19 mouse cellular contexts compared by ENCODE assay signal in the genomic region with DNA sequence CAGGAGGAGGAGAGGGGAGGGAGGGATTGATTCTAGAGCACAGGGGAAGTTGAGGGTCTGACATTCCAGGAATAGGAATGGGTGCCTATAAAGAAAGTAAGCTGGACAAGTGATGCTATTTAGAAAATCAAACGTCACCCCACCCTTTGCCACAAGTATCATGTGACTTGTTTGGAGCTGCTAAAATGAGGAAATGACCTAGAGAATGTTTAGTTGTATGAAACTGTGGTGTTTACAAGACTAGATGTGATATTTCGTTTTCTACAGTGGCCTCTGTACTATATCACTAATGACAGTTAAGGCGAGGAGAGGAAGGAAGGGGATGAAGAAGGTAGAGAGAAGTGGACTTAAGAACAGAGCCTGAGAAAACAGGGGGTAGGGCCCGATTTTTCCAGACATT. TPM values are rescaled to one million over a fixed set of nuclear protein-coding genes. Genes with fewer than 3 reads are reported as not detected.
DNase-seq lines count a peak whose midpoint lies in the region; ATAC-seq and TF ChIP-seq lines count a peak whose summit lies in the region.
"Had no signal": no experiment of that assay in that cellular context is flagged by ENCODE, and none has a peak within 500 bp of the region (broad histone marks: within the 10 kb centered on the region; RNA-seq: fewer than 3 reads in every experiment).

No protein-coding gene starts in this region.

- H3K79me2 ChIP-seq in macrophage (ENCODE audit: inconsistent target) = no peaks in the 10 kb centered on the region

- no peaks in the 10 kb centered on the region for H3K27me3 ChIP-seq in hindbrain, postnatal 0 days (ENCODE audit: insufficient read depth, low read length)
- H3K27me3 ChIP-seq in hindbrain, embryonic 16.5 days (replicated peaks; ENCODE audit: control insufficient read depth, insufficient read depth, low read length) = no peaks in the 10 kb centered on the region
- no peaks in the 10 kb centered on the region for H3K27me3 ChIP-seq in embryonic facial prominence, embryonic 14.5 days (replicated peaks; ENCODE audit: control insufficient read depth, insufficient read depth, low read length)
- no peaks in the 10 kb centered on the region for H3K27me3 ChIP-seq in kidney, embryonic 16.5 days (ENCODE audit: insufficient read depth, low read length)
- H3K27me3 ChIP-seq: neural tube, embryonic 13.5 days had no signal

- no peak for ATAC-seq in hindbrain, postnatal 0 days
- ATAC-seq in hindbrain, embryonic 16.5 days = no peak
- ATAC-seq in embryonic facial prominence, embryonic 14.5 days (ENCODE audit: low read depth) = no peak
- ATAC-seq in kidney, embryonic 16.5 days (ENCODE audit: low FRiP score, low TSS enrichment) = no peak

- DNase-seq in hindbrain, postnatal 0 days (ENCODE audit: low spot score) = no peak
- DNase-seq in B cell, adult 2 months = peak; percentile 44 to 50
- DNase-seq in embryonic facial prominence, embryonic 14.5 days (ENCODE audit: low spot score) = no peak
- no peak for DNase-seq in yolk sac, embryonic 10.5 days (ENCODE audit: low spot score)
- DNase-seq in gastrocnemius, postnatal 14 days = no peak
- DNase-seq: adrenal gland, adult 8-10 months; cerebellum, postnatal 36 days; heart, adult 2 months; heart, postnatal 36 days; kidney, adult 8-10 months; right cerebral cortex, adult 18-20 months had no signal

- WGBS in hindbrain, postnatal 0 days = 81% methylated on average over 4 of the region's 4 CpGs
- WGBS in hindbrain, embryonic 16.5 days = 77% methylated on average over 4 of the region's 4 CpGs
- WGBS in embryonic facial prominence, embryonic 14.5 days = 67% methylated on average over 4 of the region's 4 CpGs
- 3% methylated on average over 4 of the region's 4 CpGs for WGBS in macrophage (ENCODE audit: missing documents)
- WGBS in kidney, embryonic 16.5 days = 55% methylated on average over 4 of the region's 4 CpGs

- no peak overlapping the region for H3K4me2 ChIP-seq in hindbrain, postnatal 0 days (ENCODE audit: low read depth, low read length)
- H3K4me2 ChIP-seq in hindbrain, embryonic 16.5 days (ENCODE audit: low read length) = no peak overlapping the region
- no peak overlapping the region for H3K4me2 ChIP-seq in embryonic facial prominence, embryonic 14.5 days (ENCODE audit: low read depth, low read length)
- no peak overlapping the region for H3K4me2 ChIP-seq in kidney, embryonic 16.5 days (replicated peaks; ENCODE audit: low read depth, low read length)

- peak overlapping the region; percentile 73; the same call in 1 of the 2 replicates for H3K27ac ChIP-seq in hindbrain, postnatal 0 days
- H3K27ac ChIP-seq in hindbrain, embryonic 16.5 days (ENCODE audit: low read depth, low read length) = no peak overlapping the region
- H3K27ac ChIP-seq in embryonic facial prominence, embryonic 14.5 days (replicated peaks; ENCODE audit: low read depth, low read length) = peak overlapping the region; percentile 91
- H3K27ac ChIP-seq in macrophage = peak overlapping the region; percentile 82
- no peak overlapping the region for H3K27ac ChIP-seq in kidney, embryonic 16.5 days (ENCODE audit: low read length)

- no peaks in the 10 kb centered on the region for H3K9me3 ChIP-seq in hindbrain, postnatal 0 days (ENCODE audit: low read length)
- no peaks in the 10 kb centered on the region for H3K9me3 ChIP-seq in hindbrain, embryonic 16.5 days (ENCODE audit: control insufficient read depth, low read length)
- no peaks in the 10 kb centered on the region for H3K9me3 ChIP-seq in embryonic facial prominence, embryonic 14.5 days (ENCODE audit: control insufficient read depth, low read length)
- no peaks in the 10 kb centered on the region for H3K9me3 ChIP-seq in kidney, embryonic 16.5 days (ENCODE audit: low read length)
- H3K9me3 ChIP-seq: neural tube, embryonic 13.5 days had no signal

- H3K4me3 ChIP-seq in hindbrain, postnatal 0 days (ENCODE audit: low read length) = no peak overlapping the region
- no peak overlapping the region for H3K4me3 ChIP-seq in hindbrain, embryonic 16.5 days (ENCODE audit: low read length)
- no peak overlapping the region for H3K4me3 ChIP-seq in embryonic facial prominence, embryonic 14.5 days (ENCODE audit: low read depth, low read length)
- no peak overlapping the region; the same call in 1 of the 2 replicates for H3K4me3 ChIP-seq in macrophage (ENCODE audit: inconsistent target)
- H3K4me3 ChIP-seq in kidney, embryonic 16.5 days (ENCODE audit: low read length) = no peak overlapping the region
- H3K4me3 ChIP-seq: erythroblast, embryonic 14.5 days; heart, adult 2 months; neural tube, embryonic 13.5 days had no signal

- no peaks in the 10 kb centered on the region for H3K36me3 ChIP-seq in hindbrain, postnatal 0 days (ENCODE audit: insufficient read depth, low read length)
- H3K36me3 ChIP-seq in hindbrain, embryonic 16.5 days (ENCODE audit: control insufficient read depth, insufficient read depth, low read length) = no peaks in the 10 kb centered on the region
- no peaks in the 10 kb centered on the region for H3K36me3 ChIP-seq in embryonic facial prominence, embryonic 14.5 days (ENCODE audit: control insufficient read depth, insufficient read depth, low read length)
- no peaks in the 10 kb centered on the region for H3K36me3 ChIP-seq in macrophage (ENCODE audit: inconsistent target)
- H3K36me3 ChIP-seq in kidney, embryonic 16.5 days (ENCODE audit: insufficient read depth, low read length) = no peaks in the 10 kb centered on the region

- H3K4me1 ChIP-seq in hindbrain, postnatal 0 days (ENCODE audit: insufficient read depth, low read length) = no peaks in the 10 kb centered on the region
- H3K4me1 ChIP-seq in hindbrain, embryonic 16.5 days (ENCODE audit: control insufficient read depth, insufficient read depth, low read depth, low read length) = peaks cover 5% of the 10 kb centered on the region; the same call in 1 of the 2 replicates
- peaks cover 38% of the 10 kb centered on the region for H3K4me1 ChIP-seq in embryonic facial prominence, embryonic 14.5 days (ENCODE audit: control insufficient read depth, insufficient read depth, low read length)
- H3K4me1 ChIP-seq in kidney, embryonic 16.5 days (ENCODE audit: insufficient read depth, low read length) = peaks cover 12% of the 10 kb centered on the region

- no peak for TF ChIP-seq CTCF in hindbrain, postnatal 0 days (IDR thresholded peaks at IDR 0.05; ENCODE audit: low read depth)

- intact Hi-C loops in gastrocnemius, postnatal 14 days (cut with DNase I; ENCODE audit: low total_unique reads) = no loop called here

- H3K9ac ChIP-seq in hindbrain, postnatal 0 days (replicated peaks; ENCODE audit: low read length) = no peak overlapping the region
- H3K9ac ChIP-seq in hindbrain, embryonic 16.5 days (ENCODE audit: low read depth, low read length) = no peak overlapping the region
- 0 out of 2 replicates have a peak overlapping the region, but pooled peaks have one; percentile 52 for H3K9ac ChIP-seq in embryonic facial prominence, embryonic 14.5 days (ENCODE audit: low read depth, low read length)
- H3K9ac ChIP-seq in kidney, embryonic 16.5 days (replicated peaks; ENCODE audit: low read length) = no peak overlapping the region

RNA-seq across cellular contexts. Expression of gene 4930558K02Rik, which starts 19.3 kb away (rescaled TPM):
- not detected in 2 replicates for total RNA-seq in hindbrain, postnatal 0 days (2014; rRNA removed)
- polyA plus RNA-seq in hindbrain, postnatal 0 days (2015; fragmentation: Nextera tagmentation; extraction: Ambion mirVana) = 0.19 and 0.35 TPM in 2 replicates
- polyA plus RNA-seq in hindbrain, embryonic 16.5 days (2015; fragmentation: Nextera tagmentation; extraction: Ambion mirVana) = 0.25 TPM in 1 of 2 replicates, not detected in the other
- polyA plus RNA-seq in embryonic facial prominence, embryonic 14.5 days (2014; fragmentation: Nextera tagmentation; extraction: Ambion mirVana) = not detected in 2 replicates
- total RNA-seq in macrophage (2018; cell fraction: chromatin; rRNA removed) = not detected
- total RNA-seq in macrophage (2018; cell fraction: cytosol; rRNA removed) = not detected
- total RNA-seq in macrophage (2018; cell fraction: nucleus; rRNA removed) = not detected
- polyA plus RNA-seq in macrophage (2018) = not detected in 3 replicates
- total RNA-seq in gastrocnemius, postnatal 14 days (2021) = not detected
- not detected in 2 replicates for polyA plus RNA-seq in kidney, embryonic 16.5 days (2015; fragmentation: Nextera tagmentation; extraction: Ambion mirVana)
- total RNA-seq: adrenal gland, adult 8-10 months; heart, adult 2 months; heart, postnatal 36 days; left cerebral cortex, postnatal 36 days had no signal
- polyA plus RNA-seq: CD4-positive, CD25-positive, alpha-beta regulatory T cell, adult 4 months; erythroblast, embryonic 14.5 days; heart, adult 2 months; lung, embryonic 16.5 days; neural tube, embryonic 13.5 days had no signal

RNA-seq across cellular contexts. Expression of gene Pigc, which starts 29.8 kb away (rescaled TPM):
- 8.4 and 12.6 TPM in 2 replicates for total RNA-seq in hindbrain, postnatal 0 days (2014; rRNA removed)
- polyA plus RNA-seq in hindbrain, postnatal 0 days (2015; fragmentation: Nextera tagmentation; extraction: Ambion mirVana) = 24.1 and 26.1 TPM in 2 replicates
- polyA plus RNA-seq in hindbrain, embryonic 16.5 days (2015; fragmentation: Nextera tagmentation; extraction: Ambion mirVana) = 36.2 and 37.1 TPM in 2 replicates
- 40.8 and 45.8 TPM in 2 replicates for polyA plus RNA-seq in embryonic facial prominence, embryonic 14.5 days (2014; fragmentation: Nextera tagmentation; extraction: Ambion mirVana)
- 10 to 100 TPM in 16 of 26 experiments, 1 to 10 TPM in 10; 2.5 to 24.6 (median 10.8) TPM for total RNA-seq in macrophage (2018; cell fraction: chromatin; rRNA removed)
- total RNA-seq in macrophage (2018; cell fraction: cytosol; rRNA removed) = 10 to 100 TPM; 13.6 to 24.8 (median 18.8) TPM
- 10 to 100 TPM in 22 of 26 experiments, 1 to 10 TPM in 4; 7.9 to 46.6 (median 26.4) TPM for total RNA-seq in macrophage (2018; cell fraction: nucleus; rRNA removed)
- polyA plus RNA-seq in macrophage (2018) = 11.5 to 21.0 TPM (median 15.2 TPM) in 3 replicates
- total RNA-seq in gastrocnemius, postnatal 14 days (2021) = 10 to 100 TPM; 17.2 to 19.4 TPM
- 42.5 and 46.7 TPM in 2 replicates for polyA plus RNA-seq in kidney, embryonic 16.5 days (2015; fragmentation: Nextera tagmentation; extraction: Ambion mirVana)

Comparison
In these comparisons a context has a peak if more than half of its experiments do, and no peak if none do; other contexts are left out.
1. H3K27ac ChIP-seq: peak in hindbrain, postnatal 0 days (single experiment), embryonic facial prominence, embryonic 14.5 days (single experiment) and macrophage (single experiment); none in hindbrain, embryonic 16.5 days (single experiment) and kidney, embryonic 16.5 days (single experiment).
2. DNase-seq: peak in B cell, adult 2 months (2 of 2); none in hindbrain, postnatal 0 days (single experiment), embryonic facial prominence, embryonic 14.5 days (single experiment), yolk sac, embryonic 10.5 days (single experiment) and gastrocnemius, postnatal 14 days (single experiment).